Mouse (Mus musculus): Measurements from ENCODE around the gene Ciao1. TPM values are rescaled to one million over a fixed set of nuclear protein-coding genes. Genes with fewer than 3 reads are reported as not detected.

The Ciao1 gene
- polyA plus RNA-seq (2012; rRNA removed): 39.8 and 56.5 TPM in 2 replicates

DNA sequence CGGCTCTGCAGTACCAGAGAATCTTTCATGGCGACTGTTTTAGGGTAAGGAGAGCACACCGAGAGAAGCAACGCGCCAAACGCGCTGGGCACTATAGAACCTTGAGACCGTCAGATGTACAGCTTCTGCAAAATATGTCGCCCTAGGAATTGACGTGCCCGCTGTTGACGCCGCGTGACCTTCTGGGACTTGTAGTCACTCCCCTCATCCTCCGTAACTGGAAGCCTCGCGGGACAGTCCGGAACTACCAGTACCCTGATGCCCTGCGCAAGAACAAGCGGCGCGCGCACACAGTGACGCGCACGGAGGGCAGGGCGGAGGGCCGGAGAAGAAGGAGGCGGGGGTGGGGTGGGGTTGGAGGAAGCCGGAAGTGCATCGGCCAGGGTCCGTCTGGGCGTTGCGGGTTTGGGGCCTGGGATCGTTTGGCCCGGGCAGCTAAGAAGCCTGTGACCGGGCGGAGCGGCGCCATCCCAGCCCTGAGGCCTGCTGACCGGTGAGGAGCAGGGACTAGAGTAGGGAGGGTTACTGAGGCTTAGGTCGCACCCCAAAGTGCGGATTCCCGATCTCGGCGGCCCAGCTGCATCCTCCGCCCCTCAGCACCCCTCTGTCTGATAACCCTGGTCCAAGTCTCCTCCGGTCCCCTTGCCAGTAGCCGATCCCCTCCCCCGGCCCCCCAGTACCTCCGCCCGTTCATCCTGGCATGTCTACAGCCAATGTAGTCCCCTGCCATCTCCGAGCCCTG, at the start of gene Ciao1, which contains the start of gene Tmem127:
TSS of gene Ciao1 (minus strand) at position 225 of the 742 bp plus-strand sequence.
TSS of gene Tmem127 (plus strand) at position 317 of the 742 bp plus-strand sequence.

DNA sequence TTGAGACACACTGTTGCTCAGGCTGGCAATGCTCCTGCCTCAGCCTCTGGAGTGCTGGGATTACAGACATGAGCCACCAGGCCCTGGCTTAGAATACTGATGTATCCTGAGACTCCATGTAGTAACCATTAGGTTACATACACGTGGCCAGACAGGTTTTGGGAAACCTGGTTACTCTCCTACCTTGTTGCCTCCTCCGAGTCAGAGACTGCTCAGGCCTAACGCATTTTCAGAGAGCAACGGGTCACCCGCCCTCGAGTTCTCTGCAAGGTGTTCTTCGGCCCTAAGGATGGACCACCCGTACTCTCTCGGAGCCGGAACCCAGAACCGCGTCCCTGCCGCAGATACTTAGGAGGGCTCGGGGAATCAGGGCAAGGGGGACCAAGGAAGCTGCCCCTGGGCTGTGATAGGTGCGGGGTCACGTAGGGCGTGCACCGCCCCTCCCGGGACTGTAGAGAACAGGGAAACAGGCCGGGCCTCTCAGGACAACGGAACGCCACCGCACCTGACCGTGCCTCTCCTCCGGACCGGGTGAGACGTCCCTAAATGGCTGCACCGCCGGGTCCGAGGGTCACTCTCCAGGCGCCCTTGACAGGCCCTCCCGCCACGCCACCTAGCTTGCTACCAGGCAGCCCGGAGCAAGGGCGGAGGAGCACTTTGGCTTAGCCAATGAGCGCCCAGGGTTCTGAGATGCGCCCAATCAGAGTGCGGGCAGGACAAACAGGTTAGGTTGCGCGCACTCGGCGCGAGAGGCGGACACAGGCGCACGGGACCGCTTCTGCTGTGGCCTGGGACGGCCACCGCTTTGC, 22.1 kb upstream of the Ciao1 start, which contains the start of gene Stard7:
TSS of gene Stard7 (plus strand) at position 728 of the 809 bp plus-strand sequence.

DNA sequence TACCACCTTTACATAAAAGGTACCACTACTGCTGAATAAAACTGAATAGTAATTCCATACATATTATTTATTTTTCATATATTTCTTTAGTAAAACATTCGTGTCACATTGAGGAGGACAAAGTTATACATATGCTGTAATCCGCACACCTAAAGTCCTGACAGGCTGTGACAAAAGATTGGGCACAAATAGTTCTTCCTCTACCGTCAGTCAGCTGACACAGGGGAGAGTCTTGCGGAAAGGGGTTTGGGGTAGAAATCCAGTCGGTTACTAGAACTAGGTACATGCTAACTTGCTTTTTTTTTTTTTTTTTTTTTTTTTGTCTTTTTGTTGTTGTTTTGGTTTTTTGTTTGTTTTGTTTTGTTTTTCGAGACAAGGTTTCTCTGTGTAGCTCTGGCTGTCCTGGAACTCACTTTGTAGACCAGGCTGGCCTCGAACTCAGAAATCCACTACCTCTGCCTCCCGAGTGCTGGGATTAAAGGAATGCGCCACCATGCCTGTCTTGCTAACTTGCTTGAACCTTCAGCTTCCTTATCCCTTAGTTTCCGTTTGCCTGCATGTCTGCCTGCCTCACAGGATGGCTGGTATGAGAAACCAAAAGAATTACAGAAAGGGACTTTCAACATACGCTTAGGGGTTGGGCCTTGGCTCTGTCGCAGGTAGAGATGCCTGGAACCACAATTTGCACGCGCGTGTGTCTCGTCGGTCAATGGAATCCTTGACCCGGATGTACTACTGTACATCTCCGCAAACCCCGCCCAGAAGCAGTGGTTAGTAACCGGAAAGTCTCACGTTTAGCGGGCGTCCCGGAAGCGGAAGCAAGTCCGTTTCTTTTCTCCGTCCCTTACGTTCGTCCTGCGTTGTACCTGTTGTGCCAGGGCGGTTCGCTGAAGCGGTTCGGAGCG, 39.8 kb downstream of the Ciao1 start, which contains the start of the genes 1810024B03Rik and Snrnp200:
TSS of gene 1810024B03Rik (minus strand) at position 734 of the 905 bp plus-strand sequence.
TSS of gene Snrnp200 (plus strand) at position 840 of the 905 bp plus-strand sequence.

Other genes with a start within 250 kb of the Ciao1 start
- 1.3 and 1.7 TPM in 2 replicates for gene Ap4e1, start 239.1 kb downstream of the Ciao1 start, polyA plus RNA-seq (2012; rRNA removed)
- gene Blvra, start 177.2 kb downstream of the Ciao1 start, polyA plus RNA-seq (2012; rRNA removed): 4.9 and 5.1 TPM in 2 replicates
- 1.6 and 3.1 TPM in 2 replicates for gene Ncaph, start 113.9 kb downstream of the Ciao1 start, polyA plus RNA-seq (2012; rRNA removed)
- gene Itpripl1, start 104.4 kb downstream of the Ciao1 start, polyA plus RNA-seq (2012; rRNA removed): 8.0 and 11.8 TPM in 2 replicates
- 0.35 and 0.85 TPM in 2 replicates for gene 1810024B03Rik, start 39.5 kb downstream of the Ciao1 start, polyA plus RNA-seq (2012; rRNA removed)
- 50.0 and 62.6 TPM in 2 replicates for gene Snrnp200, start 39.4 kb downstream of the Ciao1 start, polyA plus RNA-seq (2012; rRNA removed)
- gene Tmem127, start 92 bp upstream of the Ciao1 start, polyA plus RNA-seq (2012; rRNA removed): 151 and 158 TPM in 2 replicates
- 73.2 and 130 TPM in 2 replicates for gene Stard7, start 22.4 kb upstream of the Ciao1 start, polyA plus RNA-seq (2012; rRNA removed)
- 7.4 and 9.4 TPM in 2 replicates for gene Dusp2, start 88.3 kb upstream of the Ciao1 start, polyA plus RNA-seq (2012; rRNA removed)
- 17.6 and 21.6 TPM in 2 replicates for gene Astl, start 90.8 kb upstream of the Ciao1 start, polyA plus RNA-seq (2012; rRNA removed)
- gene Adra2b, start 115.4 kb upstream of the Ciao1 start, polyA plus RNA-seq (2012; rRNA removed): 0.50 and 0.56 TPM in 2 replicates
- 2.0 and 2.4 TPM in 2 replicates for gene Gpat2, start 177.4 kb upstream of the Ciao1 start, polyA plus RNA-seq (2012; rRNA removed)
- gene Fahd2a, start 196.7 kb upstream of the Ciao1 start, polyA plus RNA-seq (2012; rRNA removed): 21.6 and 24.4 TPM in 2 replicates